Mouse (Mus musculus): ENCODE data around the gene Fgd5. TPM values are rescaled to one million over a fixed set of nuclear protein-coding genes. Genes with fewer than 3 reads are reported as not detected.
"Not testable (repeated sequence)": the region's sequence is repeated elsewhere in the genome, so short reads cannot be mapped to it uniquely, and the experiment has no call there.

The Fgd5 gene
- polyA plus RNA-seq, 1 experiment from 2014 or later, result not detected

- 58% methylated on average over 16 of the region's 16 CpGs for WGBS (ENCODE audit: missing documents)
- no peaks in the 10 kb centered on the region for H3K79me2 ChIP-seq (ENCODE audit: inconsistent target)
- no peaks in the 10 kb centered on the region for H3K36me3 ChIP-seq (ENCODE audit: inconsistent target)
- H3K27ac ChIP-seq, result no peak overlapping the region
- H3K4me3 ChIP-seq (ENCODE audit: inconsistent target), result no peak overlapping the region
These were observed 88.6 kb downstream of the Fgd5 start for GRCm38 (mm10) chr6:92067146-92067790.

GRCm38 (mm10) chr6:92071121-92071839 is 92.6 kb downstream of the Fgd5 start:
- Histone ChIP-seq H3K36me3 (ENCODE audit: inconsistent target) (no peaks in the 10 kb centered on the region), H3K27ac (no peak overlapping the region), H3K79me2 (ENCODE audit: inconsistent target) (no peaks in the 10 kb centered on the region), H3K4me3 (ENCODE audit: inconsistent target) (no peak overlapping the region)
- 90% methylated on average over 15 of the region's 15 CpGs for WGBS (ENCODE audit: missing documents)

GRCm38 (mm10) chr6:92080730-92081129 is 102.1 kb downstream of the Fgd5 start:
- 100% methylated on average over 2 of the region's 2 CpGs for WGBS (ENCODE audit: missing documents)
- no peaks in the 10 kb centered on the region for H3K79me2 ChIP-seq (ENCODE audit: inconsistent target)
- H3K36me3 ChIP-seq (ENCODE audit: inconsistent target), result no peaks in the 10 kb centered on the region
- no peak overlapping the region for H3K27ac ChIP-seq
- no peak overlapping the region for H3K4me3 ChIP-seq (ENCODE audit: inconsistent target)

GRCm38 (mm10) chr6:92082756-92083155 is 104.1 kb downstream of the Fgd5 start:
- WGBS (ENCODE audit: missing documents), result 93% methylated on average over 4 of the region's 4 CpGs
- H3K27ac ChIP-seq, result no peak overlapping the region

GRCm38 (mm10) chr6:92084932-92085331 is 106.3 kb downstream of the Fgd5 start:
- Histone ChIP-seq H3K79me2 (ENCODE audit: inconsistent target) (peaks cover 1% of the 10 kb centered on the region; the same call in 1 of the 2 replicates), H3K4me3 (ENCODE audit: inconsistent target) (no peak overlapping the region), H3K36me3 (ENCODE audit: inconsistent target) (no peaks in the 10 kb centered on the region), H3K27ac (no peak overlapping the region)
- 89% methylated on average over 3 of the region's 3 CpGs for WGBS (ENCODE audit: missing documents)

More at GRCm38 (mm10) chr6:92082756-92083155, 104.1 kb downstream of the Fgd5 start:
- no peaks in the 10 kb centered on the region for H3K79me2 ChIP-seq (ENCODE audit: inconsistent target)
- no peaks in the 10 kb centered on the region for H3K36me3 ChIP-seq (ENCODE audit: inconsistent target)
- H3K4me3 ChIP-seq (ENCODE audit: inconsistent target), result no peak overlapping the region

- 92% methylated on average over 7 of the region's 7 CpGs for WGBS (ENCODE audit: missing documents)
- H3K79me2 ChIP-seq (ENCODE audit: inconsistent target), result peaks cover 30% of the 10 kb centered on the region
- H3K36me3 ChIP-seq (ENCODE audit: inconsistent target); H3K27ac ChIP-seq; H3K4me3 ChIP-seq (ENCODE audit: inconsistent target): not testable (repeated sequence)
These were observed 110.5 kb downstream of the Fgd5 start for GRCm38 (mm10) chr6:92089141-92089540.

GRCm38 (mm10) chr6:92089982-92090381 is 111.3 kb downstream of the Fgd5 start:
- 94% methylated on average over 4 of the region's 4 CpGs for WGBS (ENCODE audit: missing documents)
- Histone ChIP-seq H3K4me3 (ENCODE audit: inconsistent target) (peak overlapping the region; percentile 78; the same call in 1 of the 2 replicates), H3K36me3 (ENCODE audit: inconsistent target) (no peaks in the 10 kb centered on the region), H3K79me2 (ENCODE audit: inconsistent target) (peaks cover 38% of the 10 kb centered on the region), H3K27ac (no peak overlapping the region)

GRCm38 (mm10) chr6:92090497-92090896 is 111.8 kb downstream of the Fgd5 start:
- no peaks in the 10 kb centered on the region for H3K36me3 ChIP-seq (ENCODE audit: inconsistent target)
- H3K79me2 ChIP-seq (ENCODE audit: inconsistent target), result peaks cover 43% of the 10 kb centered on the region
- WGBS (ENCODE audit: missing documents), result 8% methylated on average over 4 of the region's 4 CpGs
- peak overlapping the region; percentile 78 for H3K4me3 ChIP-seq (ENCODE audit: inconsistent target)
- H3K27ac ChIP-seq, result peak overlapping the region; percentile 56

- Histone ChIP-seq H3K27ac (peak within 1 kb of the TSS; percentile 56), H3K79me2 (ENCODE audit: inconsistent target) (peaks cover 50% of the 10 kb centered on the region), H3K4me3 (ENCODE audit: inconsistent target) (peak within 1 kb of the TSS; percentile 78), H3K36me3 (ENCODE audit: inconsistent target) (no peaks in the 10 kb centered on the region)
- WGBS (ENCODE audit: missing documents), result 1% methylated on average over 57 of the region's 58 CpGs
These were observed 112.5 kb downstream of the Fgd5 start, which contains the start of gene Nr2c2 for GRCm38 (mm10) chr6:92091130-92091591. Nr2c2 (plus strand) TSS chr6:92091390.

GRCm38 (mm10) chr6:92091767-92092489 is 113.2 kb downstream of the Fgd5 start:
- Histone ChIP-seq H3K79me2 (ENCODE audit: inconsistent target) (peaks cover 58% of the 10 kb centered on the region), H3K27ac (peak overlapping the region; percentile 62), H3K4me3 (ENCODE audit: inconsistent target) (peak overlapping the region; percentile 75), H3K36me3 (ENCODE audit: inconsistent target) (no peaks in the 10 kb centered on the region)
- under 1% methylated on average over 35 of the region's 81 CpGs for WGBS (ENCODE audit: missing documents)

GRCm38 (mm10) chr6:92092737-92093136 is 114.1 kb downstream of the Fgd5 start:
- Histone ChIP-seq H3K79me2 (ENCODE audit: inconsistent target) (peaks cover 66% of the 10 kb centered on the region), H3K27ac (peak overlapping the region; percentile 62), H3K4me3 (ENCODE audit: inconsistent target) (peak overlapping the region; percentile 75), H3K36me3 (ENCODE audit: inconsistent target) (no peaks in the 10 kb centered on the region)
- 5% methylated on average over 3 of the region's 3 CpGs for WGBS (ENCODE audit: missing documents)

GRCm38 (mm10) chr6:92093869-92094268 is 115.2 kb downstream of the Fgd5 start:
- H3K36me3 ChIP-seq (ENCODE audit: inconsistent target), result no peaks in the 10 kb centered on the region
- H3K4me3 ChIP-seq (ENCODE audit: inconsistent target), result no peak overlapping the region
- H3K27ac ChIP-seq, result no peak overlapping the region
- 100% methylated on average over 2 of the region's 2 CpGs for WGBS (ENCODE audit: missing documents)
- H3K79me2 ChIP-seq (ENCODE audit: inconsistent target), result peaks cover 77% of the 10 kb centered on the region

GRCm38 (mm10) chr6:92100679-92101360 is 122.1 kb downstream of the Fgd5 start:
- Histone ChIP-seq H3K4me3 (ENCODE audit: inconsistent target) (no peak overlapping the region), H3K36me3 (ENCODE audit: inconsistent target) (no peaks in the 10 kb centered on the region), H3K27ac (no peak overlapping the region), H3K79me2 (ENCODE audit: inconsistent target) (peaks cover 100% of the 10 kb centered on the region)
- 95% methylated on average over 2 of the region's 2 CpGs for WGBS (ENCODE audit: missing documents)

GRCm38 (mm10) chr6:92124547-92124946 is 145.9 kb downstream of the Fgd5 start:
- H3K79me2 ChIP-seq (ENCODE audit: inconsistent target), result peaks cover 75% of the 10 kb centered on the region
- H3K4me3 ChIP-seq (ENCODE audit: inconsistent target), result no peak overlapping the region
- H3K36me3 ChIP-seq (ENCODE audit: inconsistent target), result no peaks in the 10 kb centered on the region
- H3K27ac ChIP-seq, result no peak overlapping the region
